Comparison of ENCODE assay signal across 10 mouse cellular contexts in genomic region chr9:60561641-60562289, GRCm38 (mm10). TPM values are rescaled to one million over a fixed set of nuclear protein-coding genes. Genes with fewer than 3 reads are reported as not detected.
DNase-seq lines count a peak whose midpoint lies in the region; ATAC-seq lines count a peak whose summit lies in the region.
"Had no signal": no experiment of that assay in that cellular context is flagged by ENCODE, and none has a peak within 500 bp of the region (broad histone marks: within the 10 kb centered on the region; RNA-seq: fewer than 3 reads in every experiment).

No protein-coding gene starts in this region.

- 76% methylated on average over 9 of the region's 9 CpGs for WGBS in heart, embryonic 12.5 days
- 81% methylated on average over 9 of the region's 9 CpGs for WGBS in midbrain, embryonic 10.5 days
- 70% methylated on average over 9 of the region's 9 CpGs for WGBS in midbrain, embryonic 11.5 days

- no peaks in the 10 kb centered on the region for H3K36me3 ChIP-seq in heart, embryonic 12.5 days
- H3K36me3 ChIP-seq in midbrain, embryonic 10.5 days, result no peaks in the 10 kb centered on the region
- H3K36me3 ChIP-seq in midbrain, embryonic 11.5 days (ENCODE audit: control insufficient read depth, insufficient read depth, low read length), result no peaks in the 10 kb centered on the region
- H3K36me3 ChIP-seq: liver, embryonic 12.5 days had no signal

- no peaks in the 10 kb centered on the region for H3K9me3 ChIP-seq in heart, embryonic 12.5 days (replicated peaks)
- H3K9me3 ChIP-seq in midbrain, embryonic 10.5 days (replicated peaks), result no peaks in the 10 kb centered on the region
- no peaks in the 10 kb centered on the region for H3K9me3 ChIP-seq in midbrain, embryonic 11.5 days (ENCODE audit: control insufficient read depth, low read length)
- H3K9me3 ChIP-seq: liver, embryonic 12.5 days had no signal

- no peak overlapping the region for H3K4me2 ChIP-seq in heart, embryonic 12.5 days
- no peak overlapping the region for H3K4me2 ChIP-seq in midbrain, embryonic 11.5 days

- no peaks in the 10 kb centered on the region for H3K27me3 ChIP-seq in heart, embryonic 12.5 days (replicated peaks)
- H3K27me3 ChIP-seq in midbrain, embryonic 10.5 days (ENCODE audit: low read depth, poor library complexity, severe bottlenecking), result no peaks in the 10 kb centered on the region
- no peaks in the 10 kb centered on the region for H3K27me3 ChIP-seq in midbrain, embryonic 11.5 days (ENCODE audit: control insufficient read depth, insufficient read depth, low read length)

- no peaks in the 10 kb centered on the region for H3K4me1 ChIP-seq in heart, embryonic 12.5 days (replicated peaks)
- H3K4me1 ChIP-seq in midbrain, embryonic 10.5 days, result peaks cover 18% of the 10 kb centered on the region
- no peaks in the 10 kb centered on the region for H3K4me1 ChIP-seq in midbrain, embryonic 11.5 days (ENCODE audit: control insufficient read depth, insufficient read depth, low read length)
- H3K4me1 ChIP-seq: liver, embryonic 12.5 days had no signal

- intact Hi-C loops in left cerebral cortex, postnatal 36 days (cut with DNase I), result no loop called here

- no peak overlapping the region for H3K27ac ChIP-seq in heart, embryonic 12.5 days (ENCODE audit: poor library complexity, severe bottlenecking)
- H3K27ac ChIP-seq in midbrain, embryonic 10.5 days (replicated peaks), result no peak overlapping the region
- no peak overlapping the region for H3K27ac ChIP-seq in midbrain, embryonic 11.5 days (ENCODE audit: low read depth, low read length)
- H3K27ac ChIP-seq: liver, embryonic 12.5 days had no signal

- peak; percentile 90 for DNase-seq in heart, adult 11 months
- DNase-seq in midbrain, embryonic 10.5 days (ENCODE audit: low spot score), result peak; percentile 18
- no peak for DNase-seq in midbrain, embryonic 11.5 days (ENCODE audit: low spot score, missing footprints)
- DNase-seq in left cerebral cortex, postnatal 36 days (ENCODE audit: low spot score in 2 of 2), result peak; percentile 36 to 39
- DNase-seq in telencephalon, adult 2 months (ENCODE audit: low read depth, low spot score), result peak; percentile 80
- DNase-seq in c-Kit-positive CD71-positive TER-119-positive erythroid progenitor cells, embryonic 14.5 days (ENCODE audit: low spot score), result no peak
- DNase-seq in testis, postnatal 10 days (ENCODE audit: low spot score), result no peak
- DNase-seq: adrenal gland, adult 2 months had no signal

- no peak overlapping the region for H3K9ac ChIP-seq in heart, embryonic 12.5 days
- no peak overlapping the region for H3K9ac ChIP-seq in midbrain, embryonic 11.5 days (ENCODE audit: low read length)
- H3K9ac ChIP-seq: liver, embryonic 12.5 days had no signal

- ATAC-seq in heart, embryonic 12.5 days (ENCODE audit: insufficient number of reproducible peaks, low FRiP score), result no peak
- ATAC-seq in midbrain, embryonic 11.5 days (ENCODE audit: low FRiP score), result no peak
- ATAC-seq: liver, embryonic 12.5 days had no signal

- no peak overlapping the region for H3K4me3 ChIP-seq in heart, embryonic 12.5 days
- no peak overlapping the region for H3K4me3 ChIP-seq in midbrain, embryonic 10.5 days
- H3K4me3 ChIP-seq in midbrain, embryonic 11.5 days (ENCODE audit: low read depth, low read length), result no peak overlapping the region
- H3K4me3 ChIP-seq: liver, embryonic 12.5 days had no signal

RNA-seq across cellular contexts. Expression of gene Thsd4, which starts 39.9 kb away (rescaled TPM):
- 12.4 and 14.0 TPM in 2 replicates for polyA plus RNA-seq in heart, embryonic 12.5 days (2016; fragmentation: Nextera tagmentation; extraction: Ambion mirVana)
- polyA plus RNA-seq in midbrain, embryonic 10.5 days (2016; fragmentation: Nextera tagmentation; extraction: Ambion mirVana), result 4.1 and 9.6 TPM in 2 replicates
- 6.3 and 6.4 TPM in 2 replicates for polyA plus RNA-seq in midbrain, embryonic 11.5 days (2014; fragmentation: Nextera tagmentation; extraction: Ambion mirVana)
- total RNA-seq in left cerebral cortex, postnatal 36 days (2021), result 1 to 10 TPM; 4.7 to 4.8 TPM

Comparison
In these comparisons a context has a peak if more than half of its experiments do, and no peak if none do; other contexts are left out.
1. DNase-seq: peak in heart, adult 11 months (single experiment), midbrain, embryonic 10.5 days (single experiment), left cerebral cortex, postnatal 36 days (2 of 2) and telencephalon, adult 2 months (single experiment); none in midbrain, embryonic 11.5 days (single experiment), c-Kit-positive CD71-positive TER-119-positive erythroid progenitor cells, embryonic 14.5 days (single experiment) and testis, postnatal 10 days (single experiment).